Mouse (Mus musculus): Measurements from ENCODE around the gene Ccdc3. TPM values are rescaled to one million over a fixed set of nuclear protein-coding genes. Genes with fewer than 3 reads are reported as not detected.
"Not testable (repeated sequence)": the region's sequence is repeated elsewhere in the genome, so short reads cannot be mapped to it uniquely, and the experiment has no call there.

The Ccdc3 gene
- polyA plus RNA-seq, 1 experiment, result 0.19 TPM

DNA sequence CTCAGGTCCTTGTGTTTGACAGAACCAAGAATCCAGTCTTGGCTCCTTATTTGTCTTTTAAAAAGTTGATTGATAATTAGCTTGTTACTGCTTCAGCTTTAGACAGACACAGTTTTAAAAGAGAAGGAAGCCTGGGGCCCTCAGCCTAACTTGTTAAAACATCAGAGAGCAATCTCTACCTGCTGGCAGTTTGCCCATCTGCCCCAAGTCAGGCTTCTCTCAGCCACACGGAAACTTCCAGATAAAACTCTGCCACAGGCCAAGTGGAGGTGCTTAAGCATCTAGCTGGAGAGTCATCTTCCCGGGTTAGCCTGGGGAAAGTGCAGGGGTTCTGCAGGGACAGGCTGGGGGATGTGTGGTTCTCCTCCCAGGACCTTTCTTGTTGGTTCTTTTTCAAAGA, 85.0 kb downstream of the Ccdc3 start:
- no peak overlapping the region for H3ac ChIP-seq (ENCODE audit: control insufficient read depth, insufficient read length, low read depth)
- no peak overlapping the region for H3K4me3 ChIP-seq (ENCODE audit: insufficient read depth, poor library complexity, severe bottlenecking)
- no peaks in the 10 kb centered on the region for H3K79me2 ChIP-seq (ENCODE audit: control insufficient read depth, insufficient read depth)
- H3K36me3 ChIP-seq (ENCODE audit: control insufficient read depth, insufficient read depth), result no peaks in the 10 kb centered on the region
- H3K79me3 ChIP-seq (ENCODE audit: low read depth), result no peaks in the 10 kb centered on the region
- TF ChIP-seq CEBPB (IDR thresholded peaks at IDR 0.05; ENCODE audit: low read depth), result no peak
- H3K27me3 ChIP-seq (ENCODE audit: control insufficient read depth, insufficient read depth, insufficient read length), result peaks cover 8% of the 10 kb centered on the region

DNA sequence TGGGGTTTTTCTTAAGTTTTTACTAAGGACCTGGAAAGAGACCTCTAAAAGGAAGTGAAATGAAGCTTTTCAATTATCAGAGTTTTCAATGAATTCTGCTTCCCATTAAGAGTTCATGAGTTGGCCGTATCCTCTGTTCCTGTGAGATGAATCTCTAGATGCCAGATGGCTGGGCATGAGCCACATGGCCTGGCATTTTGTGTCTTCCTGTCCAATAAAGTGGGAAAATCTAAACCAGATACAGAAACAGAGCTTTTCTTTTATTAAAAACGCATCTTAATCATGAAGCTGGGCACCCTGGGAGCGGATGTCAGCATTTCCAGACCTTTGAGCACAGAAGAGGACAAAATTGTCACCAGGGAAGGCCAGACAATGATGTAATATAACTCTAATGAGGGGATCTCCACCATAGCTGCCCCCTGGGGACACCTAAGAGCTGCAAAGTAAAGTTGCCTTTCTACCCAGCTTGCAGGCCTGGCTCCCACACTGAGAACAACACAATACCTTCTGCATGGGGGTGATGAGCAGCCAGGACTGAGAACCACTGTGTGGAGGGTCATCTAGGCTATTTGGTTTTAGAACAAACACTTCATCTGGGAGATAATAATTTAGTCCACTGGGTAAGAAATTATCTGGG, 99.4 kb downstream of the Ccdc3 start:
- Histone ChIP-seq H3K79me3 (ENCODE audit: low read depth) (no peaks in the 10 kb centered on the region), H3K4me3 (ENCODE audit: insufficient read depth, poor library complexity, severe bottlenecking) (no peak overlapping the region), H3K36me3 (ENCODE audit: control insufficient read depth, insufficient read depth) (no peaks in the 10 kb centered on the region), H3K79me2 (ENCODE audit: control insufficient read depth, insufficient read depth) (no peaks in the 10 kb centered on the region), H3K27me3 (ENCODE audit: control insufficient read depth, insufficient read depth, insufficient read length) (no peaks in the 10 kb centered on the region), H3ac (ENCODE audit: control insufficient read depth, insufficient read length, low read depth) (no peak overlapping the region)
- TF ChIP-seq MYOD1 (IDR thresholded peaks at IDR 0.05; ENCODE audit: control insufficient read depth, insufficient read length, low read depth) (no peak), MYOG (IDR thresholded peaks at IDR 0.05; ENCODE audit: control insufficient read depth, extremely low read depth, insufficient read length) (no peak), USF1 (IDR thresholded peaks at IDR 0.05; ENCODE audit: low read depth) (no peak), CEBPB (IDR thresholded peaks at IDR 0.05; ENCODE audit: low read depth) (no peak), FOSL1 (IDR thresholded peaks at IDR 0.05; ENCODE audit: insufficient read depth, low read length, poor library complexity, severe bottlenecking) (no peak), CTCF (IDR thresholded peaks at IDR 0.05; ENCODE audit: control insufficient read depth, insufficient read depth, insufficient read length) (no peak), MAX (IDR thresholded peaks at IDR 0.05) (no peak)

DNA sequence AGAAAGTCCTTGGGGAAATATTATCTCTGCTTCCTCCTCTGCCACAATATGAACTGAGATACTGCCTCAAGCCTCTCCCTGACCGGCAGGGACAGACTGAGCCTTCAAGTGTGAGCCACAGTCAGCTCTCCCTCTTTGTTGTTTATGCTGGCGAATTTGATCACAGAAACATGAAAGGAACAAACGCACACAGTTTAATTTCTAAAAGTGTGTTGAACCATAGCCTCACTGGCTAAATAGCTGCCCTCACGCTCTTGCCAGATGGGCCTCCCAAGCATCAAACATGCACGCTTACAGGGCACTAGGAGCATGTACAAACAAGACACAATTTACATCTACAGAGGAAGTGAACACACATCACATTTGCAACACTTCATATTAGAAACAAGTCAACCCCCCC, 100.3 kb downstream of the Ccdc3 start:
- Histone ChIP-seq H3K79me3 (ENCODE audit: low read depth) (no peaks in the 10 kb centered on the region), H3K79me2 (ENCODE audit: control insufficient read depth, insufficient read depth) (no peaks in the 10 kb centered on the region), H3K36me3 (ENCODE audit: control insufficient read depth, insufficient read depth) (no peaks in the 10 kb centered on the region), H3K27me3 (ENCODE audit: control insufficient read depth, insufficient read depth, insufficient read length) (no peaks in the 10 kb centered on the region), H3K4me3 (ENCODE audit: insufficient read depth, poor library complexity, severe bottlenecking) (no peak overlapping the region), H3ac (ENCODE audit: control insufficient read depth, insufficient read length, low read depth) (no peak overlapping the region)
- TF ChIP-seq MYOD1 (IDR thresholded peaks at IDR 0.05; ENCODE audit: control insufficient read depth, insufficient read length, low read depth), result no peak
- no peak for TF ChIP-seq CEBPB (IDR thresholded peaks at IDR 0.05; ENCODE audit: low read depth)
- no peak for TF ChIP-seq MAX (IDR thresholded peaks at IDR 0.05)
- TF ChIP-seq CTCF (IDR thresholded peaks at IDR 0.05; ENCODE audit: control insufficient read depth, insufficient read depth, insufficient read length), result no peak

DNA sequence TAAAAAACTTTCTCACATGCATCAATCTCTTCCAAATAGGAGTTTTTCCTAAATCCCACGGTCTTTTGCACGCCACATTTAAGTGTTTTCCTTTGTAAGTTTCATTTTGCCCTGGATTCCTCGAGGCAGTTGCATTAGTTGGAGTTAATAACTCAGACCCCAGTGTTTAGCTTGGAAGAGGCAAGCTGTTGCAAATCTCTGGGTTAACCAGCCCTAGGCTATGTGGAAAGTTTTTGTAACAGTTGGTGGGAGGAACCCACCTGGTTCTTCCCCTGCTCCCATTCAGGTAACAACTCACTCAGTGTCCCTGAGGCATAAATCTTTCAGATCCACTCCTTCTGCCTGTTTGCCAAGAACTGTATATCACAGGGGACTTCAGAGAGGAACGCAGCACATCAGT, 101.9 kb downstream of the Ccdc3 start:
- H3K36me3 ChIP-seq (ENCODE audit: control insufficient read depth, insufficient read depth), result no peaks in the 10 kb centered on the region
- H3K27me3 ChIP-seq (ENCODE audit: control insufficient read depth, insufficient read depth, insufficient read length), result no peaks in the 10 kb centered on the region
- H3K79me3 ChIP-seq (ENCODE audit: low read depth), result no peaks in the 10 kb centered on the region
- no peak for TF ChIP-seq CEBPB (IDR thresholded peaks at IDR 0.05; ENCODE audit: low read depth)
- TF ChIP-seq FOSL1 (IDR thresholded peaks at IDR 0.05; ENCODE audit: insufficient read depth, low read length, poor library complexity, severe bottlenecking), result no peak
- no peak for TF ChIP-seq USF1 (IDR thresholded peaks at IDR 0.05; ENCODE audit: low read depth)
- TF ChIP-seq MYOG (IDR thresholded peaks at IDR 0.05; ENCODE audit: control insufficient read depth, extremely low read depth, insufficient read length), result no peak
- TF ChIP-seq CTCF (IDR thresholded peaks at IDR 0.05; ENCODE audit: control insufficient read depth, insufficient read depth, insufficient read length), result no peak
- no peak for TF ChIP-seq MAX (IDR thresholded peaks at IDR 0.05)
- TF ChIP-seq MYOD1 (IDR thresholded peaks at IDR 0.05; ENCODE audit: control insufficient read depth, insufficient read length, low read depth), result no peak
- no peaks in the 10 kb centered on the region for H3K79me2 ChIP-seq (ENCODE audit: control insufficient read depth, insufficient read depth)
- H3K4me3 ChIP-seq (ENCODE audit: insufficient read depth, poor library complexity, severe bottlenecking), result no peak overlapping the region
- no peak overlapping the region for H3ac ChIP-seq (ENCODE audit: control insufficient read depth, insufficient read length, low read depth)

DNA sequence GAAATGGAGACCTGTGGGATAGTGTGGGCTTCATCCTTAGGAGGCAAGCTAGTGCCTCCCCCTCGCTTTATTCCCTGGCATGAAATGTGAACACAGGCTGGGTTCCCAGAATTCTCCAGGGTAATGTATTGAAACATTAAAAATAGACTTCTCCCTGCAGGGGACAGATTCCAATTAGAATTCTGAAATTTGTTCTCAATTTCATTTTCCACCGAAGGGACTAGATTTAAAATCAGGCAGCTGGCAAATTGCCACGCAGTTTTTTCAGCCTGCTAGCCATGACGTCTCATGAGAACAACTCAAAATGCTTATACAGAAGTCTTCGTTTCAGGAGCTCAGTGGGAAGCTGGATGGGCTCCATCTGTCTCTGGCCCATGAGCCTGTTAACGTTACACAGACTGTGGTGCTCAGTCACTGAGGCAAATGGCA, 103.9 kb downstream of the Ccdc3 start:
- Histone ChIP-seq H3K27me3 (ENCODE audit: control insufficient read depth, insufficient read depth, insufficient read length) (no peaks in the 10 kb centered on the region), H3K36me3 (ENCODE audit: control insufficient read depth, insufficient read depth) (no peaks in the 10 kb centered on the region), H3K79me3 (ENCODE audit: low read depth) (no peaks in the 10 kb centered on the region), H3ac (ENCODE audit: control insufficient read depth, insufficient read length, low read depth) (no peak overlapping the region), H3K4me3 (ENCODE audit: insufficient read depth, poor library complexity, severe bottlenecking) (no peak overlapping the region), H3K79me2 (ENCODE audit: control insufficient read depth, insufficient read depth) (no peaks in the 10 kb centered on the region)
- TF ChIP-seq USF1 (IDR thresholded peaks at IDR 0.05; ENCODE audit: low read depth) (no peak), MAX (IDR thresholded peaks at IDR 0.05) (no peak), CEBPB (IDR thresholded peaks at IDR 0.05; ENCODE audit: low read depth) (no peak), FOSL1 (IDR thresholded peaks at IDR 0.05; ENCODE audit: insufficient read depth, low read length, poor library complexity, severe bottlenecking) (no peak), MYOD1 (IDR thresholded peaks at IDR 0.05; ENCODE audit: control insufficient read depth, insufficient read length, low read depth) (no peak), MYOG (IDR thresholded peaks at IDR 0.05; ENCODE audit: control insufficient read depth, extremely low read depth, insufficient read length) (no peak), CTCF (IDR thresholded peaks at IDR 0.05; ENCODE audit: control insufficient read depth, insufficient read depth, insufficient read length) (no peak)

DNA sequence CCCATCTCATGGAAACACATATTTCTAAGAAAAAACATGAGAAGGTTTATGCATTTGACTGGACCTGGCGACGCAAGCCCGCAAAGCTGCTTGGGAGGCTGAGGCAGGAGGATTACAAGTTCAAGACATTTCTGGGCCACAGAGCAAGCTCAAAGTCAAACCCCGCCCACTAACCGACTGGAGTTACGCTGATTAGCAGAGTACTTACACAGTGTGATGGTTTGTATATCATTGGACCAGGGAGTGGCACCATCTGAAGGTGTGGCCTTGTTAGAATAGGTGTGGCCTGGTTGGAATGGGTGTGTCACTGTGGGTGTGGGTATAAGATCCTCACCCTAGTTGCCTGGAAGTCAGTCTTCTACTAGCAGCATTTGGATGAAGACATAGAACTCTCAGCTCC, 111.6 kb downstream of the Ccdc3 start:
- not testable (repeated sequence) for H3K79me2 ChIP-seq (ENCODE audit: control insufficient read depth, insufficient read depth); H3K36me3 ChIP-seq (ENCODE audit: control insufficient read depth, insufficient read depth); H3K27me3 ChIP-seq (ENCODE audit: control insufficient read depth, insufficient read depth, insufficient read length); H3ac ChIP-seq (ENCODE audit: control insufficient read depth, insufficient read length, low read depth); H3K79me3 ChIP-seq (ENCODE audit: low read depth); H3K4me3 ChIP-seq (ENCODE audit: insufficient read depth, poor library complexity, severe bottlenecking)
